Mouse (Mus musculus): Measurements from ENCODE around the gene Taf3.
A peak's percentile ranks its signal among the peaks of the same experiment; 100 is the strongest.

The Taf3 gene

DNA sequence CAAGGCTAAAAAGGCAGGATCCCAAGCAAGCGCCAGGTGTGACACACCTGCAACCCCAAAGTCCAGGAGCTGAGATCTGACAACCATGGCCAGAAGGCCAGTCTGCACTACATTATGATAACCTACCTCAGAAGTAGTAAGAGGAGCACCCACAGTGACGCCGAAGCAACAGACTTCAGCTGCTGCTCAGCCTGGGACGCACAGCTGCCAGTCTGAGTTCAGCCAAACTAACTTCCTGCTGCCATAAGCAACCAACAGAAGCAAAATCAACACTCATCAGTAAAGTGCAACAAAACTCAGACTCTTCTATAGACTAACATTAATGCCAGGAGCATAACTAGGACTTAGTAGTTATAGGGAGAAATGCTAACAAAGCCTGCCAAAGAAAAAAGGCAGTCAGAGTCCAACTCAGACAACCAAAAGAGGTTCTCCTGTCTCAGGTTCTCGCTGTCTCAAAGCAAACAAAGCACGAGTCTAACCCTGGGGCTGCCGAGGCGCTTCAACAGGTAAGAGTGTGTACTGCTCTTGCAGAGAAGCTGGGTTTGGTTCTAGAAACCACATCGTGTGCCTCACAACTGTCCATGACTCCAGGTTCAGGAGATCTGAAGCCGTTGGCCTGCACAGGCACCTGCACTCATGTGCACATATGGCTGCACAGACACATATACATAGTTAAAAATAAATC is 33.3 kb downstream of the Taf3 start:
- no peak for DNase-seq (ENCODE audit: low read depth, low spot score)

DNA sequence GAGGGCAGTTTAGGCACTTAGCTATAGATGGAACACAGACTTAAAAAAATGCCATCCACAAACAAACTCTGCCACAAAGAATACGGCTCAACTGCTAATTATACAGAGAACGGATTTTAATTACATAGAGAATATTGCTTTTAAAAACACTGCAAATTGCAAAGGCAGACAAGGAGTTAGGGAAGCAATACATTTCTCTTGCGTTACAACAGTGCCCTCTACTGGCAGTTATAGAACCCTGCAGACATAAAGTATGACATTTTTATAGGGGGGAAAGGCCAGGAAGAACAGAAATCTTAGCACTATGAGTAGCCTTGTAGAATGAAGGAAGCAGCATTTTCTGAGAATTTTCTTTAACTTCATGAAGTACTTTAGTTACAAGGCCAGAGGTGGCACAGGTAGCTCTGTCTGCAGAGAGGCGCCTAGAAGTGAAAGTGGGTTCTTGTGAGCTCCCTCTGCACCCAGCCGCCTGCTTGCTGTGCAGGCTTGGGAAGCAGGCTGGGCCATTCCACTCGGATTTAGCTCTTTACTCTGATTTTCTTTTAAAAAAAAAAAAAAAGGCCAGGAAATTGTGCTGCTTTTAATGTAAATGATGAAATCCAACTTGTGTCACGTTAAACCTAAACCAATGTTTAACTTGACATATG is 38.0 kb downstream of the Taf3 start:
- DNase-seq (ENCODE audit: low read depth, low spot score): peak; percentile 46

DNA sequence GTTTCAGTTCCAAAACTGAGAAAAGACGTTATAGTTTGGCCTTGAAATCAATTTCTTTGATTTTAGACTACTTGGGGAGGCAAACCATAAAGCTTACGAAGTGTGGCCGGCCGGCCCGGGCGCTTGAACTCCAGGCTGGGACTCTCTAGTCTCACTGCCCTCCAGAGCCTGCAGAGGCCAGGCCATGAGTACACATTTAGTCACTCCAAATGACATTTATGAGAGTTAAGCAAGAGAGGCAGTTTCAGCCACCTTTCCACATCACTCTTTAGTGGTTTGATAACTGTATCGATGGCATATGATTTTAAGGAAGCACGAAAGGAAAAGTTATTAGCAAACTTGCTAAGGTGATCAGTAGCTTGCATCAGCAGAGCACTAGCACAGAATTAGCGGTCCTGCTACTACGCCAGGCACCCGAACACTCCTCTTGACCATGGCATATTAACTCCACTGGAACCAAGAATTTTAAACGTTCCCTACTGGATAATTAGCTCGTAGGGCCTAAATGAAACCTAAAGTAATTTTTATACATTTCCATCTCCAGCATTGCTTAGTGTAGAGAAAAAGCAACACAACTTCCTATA is 38.6 kb downstream of the Taf3 start:
- DNase-seq (ENCODE audit: low read depth, low spot score): no peak

DNA sequence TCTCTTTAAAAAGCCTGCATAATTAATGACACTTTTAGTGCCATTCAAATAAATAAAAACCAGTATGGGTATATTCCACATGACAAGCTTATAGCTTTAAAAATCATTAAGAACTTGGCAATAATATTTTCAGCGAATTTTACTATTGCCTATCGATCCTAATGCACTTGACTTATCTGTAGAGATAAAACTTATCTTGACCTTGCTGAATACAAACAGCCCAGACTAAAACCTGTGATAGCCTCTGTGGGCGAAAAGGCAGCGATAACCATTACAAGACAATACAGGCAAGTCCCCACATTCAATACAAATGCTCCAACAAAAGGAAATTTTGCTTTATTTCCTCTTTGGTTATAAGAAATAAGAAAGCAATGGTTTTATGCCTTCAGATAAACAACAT is 39.8 kb downstream of the Taf3 start:
- no peak for DNase-seq (ENCODE audit: low read depth, low spot score)

DNA sequence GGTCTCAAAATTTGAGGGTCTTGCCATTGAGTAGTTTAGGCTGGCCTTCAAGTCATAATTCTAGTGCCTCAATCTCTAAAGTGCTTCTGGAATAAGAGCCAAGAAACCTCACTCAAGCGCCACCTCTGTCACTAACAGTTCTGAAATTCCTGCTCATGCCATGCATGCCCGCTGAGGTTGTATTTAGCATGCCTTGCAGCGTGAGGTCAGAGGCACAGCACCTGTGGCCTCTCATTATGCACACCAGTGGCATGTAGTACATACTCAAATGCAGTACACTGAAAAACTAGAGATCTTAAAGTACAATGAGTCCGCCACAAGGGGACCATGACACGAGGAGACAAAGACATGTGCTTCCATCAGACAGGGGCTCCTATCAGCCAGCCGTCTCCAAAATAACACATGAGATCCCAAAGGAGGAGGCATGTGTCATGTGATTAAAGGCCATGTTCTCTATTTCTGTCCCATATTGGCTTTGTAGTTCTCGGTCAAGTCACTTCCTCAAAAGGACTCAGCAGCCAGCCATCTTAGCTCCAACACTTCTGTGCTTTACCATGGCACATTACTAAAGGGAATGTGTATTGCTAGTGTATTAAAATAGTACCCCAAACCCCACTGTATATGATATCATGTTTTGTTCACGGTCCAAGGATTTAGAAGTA is 43.3 kb downstream of the Taf3 start:
- DNase-seq (ENCODE audit: low read depth, low spot score): no peak

DNA sequence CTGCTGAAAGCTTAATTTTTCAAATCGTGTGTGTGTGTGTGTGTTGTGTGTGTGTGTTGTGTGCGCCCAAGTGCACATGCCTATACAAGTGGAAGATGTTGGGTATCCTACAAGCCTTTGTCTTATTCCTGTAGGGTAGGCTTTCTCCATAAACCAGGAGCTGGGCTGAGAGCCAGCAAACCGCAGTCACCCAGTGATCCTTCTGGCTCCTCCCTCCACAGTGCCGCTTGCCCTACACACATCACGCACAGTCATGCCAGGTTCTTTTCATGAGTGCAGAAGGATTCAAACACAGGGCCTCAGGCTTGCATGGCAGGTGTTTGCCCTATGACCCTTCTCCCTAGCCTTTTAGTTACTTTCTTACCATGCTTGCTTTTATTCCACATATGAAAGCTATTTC is 45.0 kb downstream of the Taf3 start:
- DNase-seq (ENCODE audit: low read depth, low spot score): no peak

DNA sequence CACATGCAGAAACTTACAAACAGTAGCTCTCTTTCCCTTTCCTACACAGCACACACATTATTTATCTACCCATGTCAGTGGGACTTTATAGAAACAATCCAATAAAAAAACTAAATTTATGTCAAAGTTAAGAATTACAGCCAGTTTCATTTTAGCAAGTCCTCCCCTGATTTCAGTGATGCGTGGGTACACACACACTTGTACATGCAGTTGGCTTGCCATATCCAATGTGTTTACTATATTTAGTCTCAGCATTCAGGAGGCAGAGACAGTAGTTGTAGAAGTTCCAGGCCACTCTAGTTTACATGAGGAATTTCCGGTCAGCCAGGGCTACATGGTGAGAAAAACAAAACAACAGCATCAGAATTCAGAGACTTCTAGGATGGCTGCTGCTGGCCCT is 46.8 kb downstream of the Taf3 start:
- no peak for DNase-seq (ENCODE audit: low read depth, low spot score)

DNA sequence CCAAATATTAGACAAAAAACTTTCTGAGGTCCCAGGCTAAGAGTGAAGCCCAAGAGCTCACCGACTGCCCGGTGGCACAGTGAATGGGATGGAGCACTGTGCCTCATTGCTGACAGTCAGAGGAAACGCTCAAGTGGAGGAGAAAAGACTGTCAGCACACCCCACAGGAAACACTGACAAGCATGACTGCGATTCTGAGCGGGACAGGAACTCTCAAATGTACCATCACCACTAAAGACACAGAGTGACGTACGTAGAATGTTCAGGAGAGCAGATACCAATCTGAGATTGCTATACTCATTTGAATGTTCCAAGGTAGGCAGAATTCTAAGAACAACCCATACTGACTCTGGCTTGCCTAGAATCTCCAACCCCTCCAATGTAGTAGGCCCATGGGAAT is 50.9 kb downstream of the Taf3 start:
- DNase-seq (ENCODE audit: low read depth, low spot score): no peak

DNA sequence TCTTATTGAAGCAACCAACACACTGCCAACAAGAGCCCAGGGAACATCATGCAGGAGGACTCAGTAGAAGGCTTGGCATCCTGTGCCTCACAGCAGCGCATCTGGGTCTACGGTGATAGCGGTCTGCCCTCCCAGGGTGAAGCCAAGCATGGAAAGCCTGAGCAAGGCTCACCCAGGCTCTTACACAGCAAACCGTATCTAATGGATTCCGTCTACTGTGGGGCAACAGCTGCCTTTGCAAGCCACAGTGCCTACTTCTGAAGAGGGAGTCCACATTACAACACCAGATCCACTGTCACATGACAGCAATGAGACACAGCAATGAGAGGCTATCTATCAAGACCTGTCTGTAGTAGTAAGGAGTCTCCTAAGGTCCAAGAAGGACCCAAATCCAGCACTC is 52.3 kb downstream of the Taf3 start:
- no peak for DNase-seq (ENCODE audit: low read depth, low spot score)

DNA sequence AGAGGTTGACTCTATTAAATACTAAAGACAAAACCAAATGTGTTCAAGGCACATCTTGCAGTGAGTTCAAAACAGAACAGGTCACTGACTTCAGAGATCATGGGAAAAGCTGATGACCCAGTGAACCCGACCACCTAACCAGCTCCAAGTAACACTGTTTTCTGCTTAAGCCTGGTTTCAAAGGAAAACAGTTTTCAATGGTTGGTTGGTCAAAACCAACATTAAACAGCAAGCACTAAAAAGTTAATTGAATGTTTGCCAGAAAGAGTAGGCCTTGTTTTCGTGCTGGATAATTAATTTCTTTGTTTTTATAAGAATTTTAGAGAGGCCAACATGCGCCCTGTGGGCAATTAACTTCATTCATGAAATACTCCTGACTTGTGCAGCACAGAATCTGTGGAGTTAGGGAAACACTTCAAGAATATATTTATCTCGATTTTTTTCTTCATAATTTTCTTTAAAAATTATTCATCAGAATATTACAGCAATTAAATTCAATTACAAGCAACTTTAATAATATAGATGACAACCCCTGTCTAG is 57.6 kb downstream of the Taf3 start:
- no peak for DNase-seq (ENCODE audit: low read depth, low spot score)

DNA sequence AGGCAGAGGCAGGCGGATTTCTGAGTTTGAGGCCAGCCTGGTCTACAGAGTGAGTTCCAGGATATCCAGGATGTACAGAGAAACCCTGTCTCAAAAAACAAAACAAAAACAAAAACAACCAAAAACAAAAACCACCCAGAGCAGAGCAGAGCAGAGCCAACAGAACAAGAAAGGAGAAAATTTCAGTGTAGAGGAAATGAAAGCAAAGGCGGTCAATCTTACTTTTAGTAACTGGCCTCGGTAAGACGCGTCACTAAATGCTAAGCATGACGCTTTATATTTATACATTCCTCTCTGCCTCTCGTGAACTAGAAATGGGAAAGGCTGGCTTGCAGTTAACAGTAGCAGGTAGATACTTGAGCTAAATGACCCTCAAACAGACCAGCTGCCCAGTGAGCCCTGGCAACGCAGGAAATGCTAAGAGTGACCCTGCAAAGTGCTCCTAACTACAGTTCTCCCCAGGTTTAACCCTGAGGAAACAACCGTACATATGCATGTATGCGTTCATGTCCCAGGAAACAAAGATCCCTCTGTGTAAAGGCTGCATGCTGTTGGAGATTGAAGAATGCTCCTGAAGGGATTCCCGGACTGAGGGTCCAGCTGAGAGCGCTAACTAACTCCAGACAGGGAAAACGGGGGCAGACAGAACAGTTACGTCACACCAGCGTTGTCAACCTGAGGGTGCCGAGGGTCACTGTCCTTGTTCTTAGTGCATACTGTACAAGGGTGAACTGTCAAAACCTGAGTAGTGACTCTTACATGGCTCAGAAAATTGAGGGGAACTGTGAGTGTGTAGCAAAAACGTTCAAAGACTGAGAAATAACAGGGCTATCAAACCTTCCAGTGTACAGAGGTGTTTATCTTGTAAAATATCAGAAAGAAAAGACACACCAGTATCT is 58.5 kb downstream of the Taf3 start:
- DNase-seq (ENCODE audit: low read depth, low spot score): no peak

DNA sequence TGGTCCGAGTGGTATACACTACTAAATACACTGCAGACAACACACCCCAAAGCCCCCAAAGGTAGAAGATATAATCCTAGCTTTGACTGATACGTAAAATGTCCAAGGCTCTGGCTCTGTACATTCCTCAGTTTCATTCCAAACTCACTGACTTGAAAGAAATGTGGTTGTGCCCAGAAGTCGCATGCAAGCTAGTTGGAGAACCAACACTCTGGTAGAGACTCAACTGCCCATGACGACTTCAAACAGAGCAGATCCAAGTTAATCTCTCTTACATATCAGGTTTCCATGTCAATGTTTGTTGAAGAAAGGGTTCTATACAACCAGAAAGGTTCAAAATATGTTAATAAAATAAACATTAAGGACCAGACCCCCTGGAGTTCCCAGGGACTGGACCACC is 60.1 kb downstream of the Taf3 start:
- DNase-seq (ENCODE audit: low read depth, low spot score): no peak

DNA sequence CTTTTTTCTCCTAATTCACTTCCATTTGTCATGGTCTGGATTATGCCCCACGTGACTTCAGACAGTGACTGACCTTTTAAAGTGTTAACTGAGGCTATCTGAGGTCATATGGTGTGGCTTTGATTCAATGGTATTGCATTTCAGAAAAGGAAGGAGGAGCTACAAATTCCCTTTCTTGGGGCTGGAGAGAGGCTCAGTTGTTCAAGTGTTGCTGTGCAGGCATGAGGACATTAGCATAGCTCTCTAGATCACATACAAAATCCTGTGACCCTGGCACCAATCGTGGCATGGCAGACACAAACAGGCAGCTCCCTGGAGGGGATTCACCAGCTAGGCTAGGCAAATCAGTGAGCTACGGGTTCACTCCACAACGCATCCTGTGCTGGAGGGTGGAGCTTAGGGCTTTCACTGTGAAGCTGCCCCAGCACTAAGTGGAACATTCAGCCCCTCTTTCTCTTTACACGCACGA is 62.4 kb downstream of the Taf3 start:
- DNase-seq (ENCODE audit: low read depth, low spot score): no peak

DNA sequence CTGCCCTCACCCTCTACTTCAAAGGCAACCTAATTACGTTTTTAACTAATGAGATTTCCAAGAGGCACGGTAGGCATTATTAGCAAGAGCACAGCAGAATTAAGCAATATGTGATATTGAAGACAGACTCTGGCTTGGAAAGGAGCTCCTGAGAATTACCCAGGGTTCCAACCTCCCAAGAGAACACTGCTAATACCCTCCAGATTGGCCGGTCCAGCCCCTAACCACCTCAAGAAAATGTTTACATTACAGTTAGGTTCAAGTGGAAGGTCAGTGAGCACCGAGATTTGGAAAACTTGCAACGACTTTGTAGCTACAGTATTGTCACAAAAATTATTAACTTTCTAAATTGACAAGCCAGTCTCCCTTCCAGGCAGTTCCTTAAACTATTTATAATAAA is 66.0 kb downstream of the Taf3 start:
- DNase-seq (ENCODE audit: low read depth, low spot score): no peak

DNA sequence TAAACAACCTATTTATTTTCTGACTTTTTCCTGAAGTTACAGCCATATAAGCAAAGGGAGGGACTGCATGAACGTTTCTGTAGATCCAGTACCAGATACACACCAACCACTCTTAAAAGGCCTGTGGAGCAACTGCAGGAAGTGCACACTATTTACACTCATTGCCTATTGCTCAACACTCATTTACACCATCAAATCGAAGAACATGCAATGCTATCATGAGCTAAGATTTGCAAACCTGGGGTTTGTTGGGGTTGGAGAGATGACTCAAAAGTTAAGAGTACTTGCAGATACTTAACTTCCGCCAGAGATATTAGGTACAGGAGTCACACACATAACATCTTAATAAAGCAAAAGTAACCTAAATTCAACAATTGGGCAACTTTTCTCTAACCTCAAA is 76.5 kb downstream of the Taf3 start:
- DNase-seq (ENCODE audit: low read depth, low spot score): no peak

DNA sequence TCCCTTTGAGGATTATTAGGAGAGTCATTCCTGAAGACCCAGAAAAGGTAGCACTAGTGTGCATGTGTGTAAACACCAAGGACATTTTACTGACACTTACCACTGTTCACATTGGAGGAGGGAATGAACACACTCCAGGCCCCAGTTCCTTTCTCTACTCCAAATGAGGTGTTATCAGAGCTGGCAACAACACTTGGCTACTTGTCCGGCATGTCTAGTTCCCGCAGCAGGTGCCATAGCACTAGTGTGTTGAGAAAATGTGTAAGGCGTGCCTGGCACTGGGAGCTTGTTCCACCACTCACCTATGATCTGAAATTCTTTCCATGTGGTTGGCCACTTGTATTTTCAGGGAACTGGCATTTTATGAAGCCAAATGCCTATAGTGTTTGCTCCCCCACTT is 77.8 kb downstream of the Taf3 start:
- no peak for DNase-seq (ENCODE audit: low read depth, low spot score)

DNA sequence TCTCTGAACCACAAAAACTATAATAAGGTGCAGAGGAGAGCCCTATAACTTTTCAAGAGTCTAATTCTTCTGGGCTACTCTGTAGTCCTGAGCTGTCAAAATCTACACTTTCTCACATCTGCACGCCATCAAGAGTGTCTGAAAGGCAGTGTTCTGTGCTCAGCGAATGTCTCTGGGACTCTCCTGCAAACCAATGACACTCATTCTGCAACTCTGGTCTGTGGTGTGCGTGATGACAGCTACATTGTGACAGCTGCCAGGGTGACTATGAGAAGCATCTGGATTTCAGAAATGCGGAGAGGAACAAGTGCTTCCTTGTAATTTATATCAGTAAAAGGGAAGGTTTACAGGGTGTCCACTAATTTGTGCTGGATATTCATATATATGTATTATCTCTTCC is 78.2 kb downstream of the Taf3 start:
- no peak for DNase-seq (ENCODE audit: low read depth, low spot score)

DNA sequence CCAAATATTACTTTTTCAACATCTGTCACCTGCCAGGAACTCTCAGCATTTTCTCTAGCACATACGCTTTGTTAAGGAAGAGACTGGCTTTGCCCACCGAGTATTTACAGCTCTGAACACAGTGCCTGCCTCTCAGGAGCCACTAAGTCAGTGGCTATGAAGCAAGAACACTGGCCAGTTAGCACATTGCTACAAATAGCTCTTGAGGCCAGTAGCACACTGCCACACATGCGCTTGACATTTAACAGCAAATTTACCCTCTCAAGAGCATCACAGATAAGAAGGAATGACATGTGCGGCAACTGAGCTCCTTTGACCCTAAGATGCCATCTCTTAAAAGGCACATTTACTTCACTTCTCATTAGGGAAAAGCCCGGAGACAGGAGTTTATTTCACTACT is 78.7 kb downstream of the Taf3 start:
- DNase-seq (ENCODE audit: low read depth, low spot score): no peak

DNA sequence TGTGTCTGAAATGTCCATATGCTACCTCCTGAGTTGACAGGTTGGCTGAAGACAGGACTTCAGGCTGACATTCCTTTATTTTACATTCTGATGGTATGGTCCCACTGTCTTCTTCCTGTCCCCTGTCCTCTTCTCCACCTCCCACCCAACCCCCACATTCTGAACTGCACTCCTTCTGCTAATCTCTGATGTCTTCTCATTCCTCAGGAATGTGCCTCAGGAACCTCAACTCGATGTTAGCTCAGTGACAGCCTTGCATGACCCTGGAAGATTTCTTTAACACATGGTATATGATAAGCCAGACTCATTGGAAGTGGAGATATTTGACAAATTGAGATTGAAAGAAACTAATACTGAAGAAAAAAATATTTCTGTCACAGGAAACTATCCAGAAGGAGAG is 81.8 kb downstream of the Taf3 start:
- no peak for DNase-seq (ENCODE audit: low read depth, low spot score)

DNA sequence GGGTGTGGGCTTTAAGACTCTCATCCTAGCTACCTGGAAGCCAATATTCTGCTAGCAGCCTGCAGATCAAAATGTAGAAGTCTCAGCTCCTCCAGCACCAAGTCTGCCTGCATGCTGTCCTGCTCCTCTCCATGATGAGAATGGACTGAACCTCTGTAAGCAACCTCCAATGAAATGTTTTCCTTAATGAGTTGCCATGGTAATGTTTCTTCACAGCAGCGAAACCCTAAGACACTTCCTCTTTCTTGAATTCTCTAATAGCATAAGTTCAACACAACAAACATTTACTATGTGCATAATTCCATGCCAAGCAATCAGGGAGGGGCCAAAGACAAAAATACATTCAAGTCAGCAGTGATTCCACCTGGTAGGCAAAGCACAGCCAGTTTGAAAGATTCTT is 82.8 kb downstream of the Taf3 start:
- DNase-seq (ENCODE audit: low read depth, low spot score): no peak

DNA sequence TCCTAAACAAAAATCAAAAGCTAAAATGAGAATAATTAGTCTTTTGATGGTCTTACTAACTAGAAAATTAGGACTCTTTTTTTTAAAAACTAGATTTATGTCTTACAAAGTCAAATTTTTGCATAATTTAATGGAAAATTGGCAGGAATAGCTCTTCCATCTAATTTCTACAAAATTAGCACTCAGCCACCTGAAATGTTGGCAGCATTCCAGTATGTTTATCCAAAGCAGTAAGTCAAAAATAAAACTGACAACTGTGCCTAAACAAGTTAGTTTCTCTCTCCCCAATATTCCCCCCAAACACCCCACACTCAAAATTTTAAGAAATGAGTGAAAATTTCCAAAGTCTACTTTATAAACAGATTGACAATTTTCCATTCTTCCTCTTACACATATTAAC is 85.5 kb downstream of the Taf3 start:
- no peak for DNase-seq (ENCODE audit: low read depth, low spot score)

DNA sequence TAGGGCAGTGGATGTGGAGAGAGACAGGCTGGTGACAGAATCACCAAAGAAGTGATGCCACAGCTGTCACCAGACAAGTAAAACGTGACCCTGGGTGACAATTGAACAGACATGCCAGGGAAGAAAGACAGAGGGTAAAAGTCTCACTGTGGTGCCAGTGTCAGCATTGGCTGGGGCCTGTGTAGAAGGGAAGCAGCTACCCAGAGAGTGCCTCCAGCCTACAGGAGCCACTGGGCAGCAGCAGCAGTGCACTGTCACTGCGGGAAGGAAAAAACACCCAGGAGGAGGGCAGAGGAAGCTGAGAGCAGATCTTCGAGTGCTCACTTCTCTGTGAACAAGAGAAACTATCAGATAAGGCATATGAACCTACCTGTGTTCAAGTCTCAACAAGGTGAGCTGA is 86.7 kb downstream of the Taf3 start:
- DNase-seq (ENCODE audit: low read depth, low spot score): no peak
